Mouse (Mus musculus): ENCODE data around the gene Pglyrp1. TPM values are rescaled to one million over a fixed set of nuclear protein-coding genes. Genes with fewer than 3 reads are reported as not detected.

Gene Pglyrp1
- polyA plus RNA-seq, 1 experiment from 2014 or later, result 13.7 TPM

GRCm38 (mm10) chr7:18862801-18863200 is 8.3 kb upstream of the Pglyrp1 start:
- H3K9me3 ChIP-seq, result 0 out of 2 replicates have a peak, but pooled peaks cover 6% of the 10 kb centered on the region
- H3K27ac ChIP-seq, result no peak overlapping the region
- WGBS, result 89% methylated on average over 6 of the region's 6 CpGs
- H3K9ac ChIP-seq, result no peak overlapping the region
- H3K36me3 ChIP-seq, result no peaks in the 10 kb centered on the region
- no peaks in the 10 kb centered on the region for H3K4me1 ChIP-seq (replicated peaks)
- H3K27me3 ChIP-seq, result no peaks in the 10 kb centered on the region
- H3K4me2 ChIP-seq, result no peak overlapping the region
- H3K4me3 ChIP-seq, result no peak overlapping the region
- no peak for ATAC-seq (ENCODE audit: low FRiP score)

DNA sequence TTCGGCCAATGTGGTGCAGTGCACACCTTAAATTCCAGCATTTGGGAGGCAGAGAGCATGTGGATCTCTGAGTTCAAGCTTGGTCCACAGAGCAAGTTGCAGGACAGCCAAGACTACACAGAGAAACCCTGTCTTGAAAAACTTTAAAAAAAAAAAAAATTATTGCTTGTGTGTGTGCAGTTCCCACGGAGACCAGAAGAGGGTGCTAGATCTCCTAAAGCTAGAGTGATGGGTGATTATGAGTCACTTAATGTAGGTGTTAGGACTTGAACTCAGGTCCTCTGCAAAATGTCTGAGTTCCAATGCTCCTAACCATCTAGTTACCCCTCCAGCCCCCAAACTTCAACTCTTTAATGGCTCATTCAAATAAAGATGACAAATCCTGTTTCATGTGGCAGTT is 2.6 kb upstream of the Pglyrp1 start:
- no peak overlapping the region for H3K27ac ChIP-seq
- no peak overlapping the region for H3K4me2 ChIP-seq
- no peak overlapping the region for H3K9ac ChIP-seq
- ATAC-seq (ENCODE audit: low FRiP score), result no peak
- 0 out of 2 replicates have a peak, but pooled peaks cover 3% of the 10 kb centered on the region for H3K27me3 ChIP-seq
- peaks cover 7% of the 10 kb centered on the region; the same call in 1 of the 2 replicates for H3K4me1 ChIP-seq (replicated peaks)
- WGBS, result 90% methylated on average over 2 of the region's 2 CpGs
- no peaks in the 10 kb centered on the region for H3K36me3 ChIP-seq
- no peak overlapping the region for H3K4me3 ChIP-seq
- H3K9me3 ChIP-seq, result 0 out of 2 replicates have a peak, but pooled peaks cover 4% of the 10 kb centered on the region

DNA sequence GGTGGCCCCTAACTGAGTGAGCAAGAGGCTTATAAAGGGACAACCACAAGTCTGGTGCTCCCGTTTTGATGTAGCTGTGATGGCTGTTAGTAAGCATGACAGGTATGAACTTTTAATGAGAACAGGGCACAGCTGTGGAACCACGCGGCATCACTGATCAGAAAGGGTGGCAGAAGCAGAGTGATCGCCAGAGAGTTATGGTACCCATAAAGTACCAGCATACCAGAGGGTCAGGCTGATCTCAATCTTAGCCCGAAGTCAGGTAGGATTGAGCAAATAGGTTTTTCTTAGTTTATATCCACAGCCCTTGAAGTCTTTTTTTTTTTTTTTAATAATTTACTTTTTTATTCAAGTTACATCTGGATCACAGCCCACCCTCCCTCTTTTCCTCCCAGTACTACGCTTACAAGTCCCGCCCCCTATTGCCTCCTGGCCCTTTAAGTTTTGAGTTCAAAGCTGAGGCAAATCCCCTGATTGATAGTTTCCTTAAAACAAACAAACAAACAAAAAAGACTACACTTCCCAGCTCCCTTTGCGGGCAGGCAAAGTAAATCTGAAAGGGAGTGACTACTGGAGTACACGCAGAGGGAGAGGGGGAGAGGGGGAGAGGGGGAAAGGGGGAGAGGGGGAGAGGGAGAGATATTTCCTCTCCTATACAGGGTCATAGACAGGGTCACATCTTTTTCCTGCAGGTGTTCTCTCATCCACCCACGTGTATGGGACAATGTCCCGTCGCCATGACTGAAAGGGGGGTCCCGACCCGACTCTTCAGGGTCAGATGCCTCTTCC is 1.1 kb downstream of the Pglyrp1 start:
- 0 out of 2 replicates have a peak, but pooled peaks cover 4% of the 10 kb centered on the region for H3K9me3 ChIP-seq
- no peaks in the 10 kb centered on the region for H3K36me3 ChIP-seq
- peak; percentile 73 for ATAC-seq (ENCODE audit: low FRiP score)
- peak overlapping the region; percentile 70 for H3K9ac ChIP-seq
- 32% methylated on average over 13 of the region's 14 CpGs for WGBS
- peak overlapping the region; percentile 48 for H3K4me3 ChIP-seq
- H3K4me2 ChIP-seq, result peak overlapping the region; percentile 85
- 0 out of 2 replicates have a peak, but pooled peaks cover 3% of the 10 kb centered on the region for H3K27me3 ChIP-seq
- H3K27ac ChIP-seq, result no peak overlapping the region
- peaks cover 7% of the 10 kb centered on the region; the same call in 1 of the 2 replicates for H3K4me1 ChIP-seq (replicated peaks)

GRCm38 (mm10) chr7:18872816-18873215 is 1.7 kb downstream of the Pglyrp1 start:
- ATAC-seq (ENCODE audit: low FRiP score), result peak; percentile 78
- Histone ChIP-seq H3K9ac (peak overlapping the region; percentile 70), H3K27me3 (0 out of 2 replicates have a peak, but pooled peaks cover 3% of the 10 kb centered on the region), H3K9me3 (0 out of 2 replicates have a peak, but pooled peaks cover 4% of the 10 kb centered on the region), H3K4me2 (peak overlapping the region; percentile 85), H3K4me3 (peak overlapping the region; percentile 48), H3K36me3 (no peaks in the 10 kb centered on the region), H3K27ac (no peak overlapping the region), H3K4me1 (replicated peaks) (peaks cover 7% of the 10 kb centered on the region; the same call in 1 of the 2 replicates)
- 2% methylated on average over 7 of the region's 7 CpGs for WGBS

- Histone ChIP-seq H3K4me2 (peak overlapping the region; percentile 85), H3K27ac (no peak overlapping the region), H3K27me3 (0 out of 2 replicates have a peak, but pooled peaks cover 3% of the 10 kb centered on the region), H3K4me3 (peak overlapping the region; percentile 48), H3K4me1 (replicated peaks) (peaks cover 7% of the 10 kb centered on the region; the same call in 1 of the 2 replicates), H3K9ac (peak overlapping the region; percentile 70), H3K9me3 (0 out of 2 replicates have a peak, but pooled peaks cover 4% of the 10 kb centered on the region), H3K36me3 (no peaks in the 10 kb centered on the region)
- ATAC-seq (ENCODE audit: low FRiP score), result peak; percentile 86
- WGBS, result 0% methylated on average over 10 of the region's 10 CpGs
Observed at GRCm38 (mm10) chr7:18873253-18873652, 2.1 kb downstream of the Pglyrp1 start.

DNA sequence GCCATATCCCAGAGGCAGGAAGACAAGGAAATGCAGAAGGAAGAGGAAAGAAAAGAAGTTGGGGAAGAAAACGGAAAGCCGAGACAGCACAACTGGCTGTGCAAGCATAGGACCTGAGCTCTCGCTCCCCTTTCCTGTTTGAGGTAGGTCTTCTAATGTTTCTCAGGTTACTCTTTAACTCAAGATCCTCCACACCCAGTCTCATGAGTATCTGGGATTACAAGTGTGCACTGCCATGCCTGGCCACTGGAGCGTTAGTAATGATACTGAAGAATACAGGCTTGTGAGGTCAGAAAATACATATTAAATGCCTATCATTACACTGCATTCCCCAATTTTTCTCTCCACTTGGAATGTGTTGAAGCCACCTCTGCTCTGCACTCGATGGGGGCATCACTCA is 4.2 kb downstream of the Pglyrp1 start:
- H3K4me3 ChIP-seq, result no peak overlapping the region
- H3K27me3 ChIP-seq, result 0 out of 2 replicates have a peak, but pooled peaks cover 3% of the 10 kb centered on the region
- peaks cover 7% of the 10 kb centered on the region; the same call in 1 of the 2 replicates for H3K4me1 ChIP-seq (replicated peaks)
- 94% methylated on average over 5 of the region's 5 CpGs for WGBS
- no peak overlapping the region for H3K4me2 ChIP-seq
- H3K36me3 ChIP-seq, result no peaks in the 10 kb centered on the region
- no peak overlapping the region for H3K27ac ChIP-seq
- H3K9me3 ChIP-seq, result no peaks in the 10 kb centered on the region
- ATAC-seq (ENCODE audit: low FRiP score), result no peak
- H3K9ac ChIP-seq, result no peak overlapping the region

GRCm38 (mm10) chr7:18878691-18879090 is 7.6 kb downstream of the Pglyrp1 start:
- Histone ChIP-seq H3K4me1 (replicated peaks) (0 out of 2 replicates have a peak, but pooled peaks cover 5% of the 10 kb centered on the region), H3K9ac (no peak overlapping the region), H3K27ac (no peak overlapping the region), H3K4me2 (no peak overlapping the region), H3K4me3 (no peak overlapping the region), H3K9me3 (no peaks in the 10 kb centered on the region), H3K36me3 (no peaks in the 10 kb centered on the region), H3K27me3 (no peaks in the 10 kb centered on the region)
- 83% methylated on average over 7 of the region's 7 CpGs for WGBS
- no peak for ATAC-seq (ENCODE audit: low FRiP score)

DNA sequence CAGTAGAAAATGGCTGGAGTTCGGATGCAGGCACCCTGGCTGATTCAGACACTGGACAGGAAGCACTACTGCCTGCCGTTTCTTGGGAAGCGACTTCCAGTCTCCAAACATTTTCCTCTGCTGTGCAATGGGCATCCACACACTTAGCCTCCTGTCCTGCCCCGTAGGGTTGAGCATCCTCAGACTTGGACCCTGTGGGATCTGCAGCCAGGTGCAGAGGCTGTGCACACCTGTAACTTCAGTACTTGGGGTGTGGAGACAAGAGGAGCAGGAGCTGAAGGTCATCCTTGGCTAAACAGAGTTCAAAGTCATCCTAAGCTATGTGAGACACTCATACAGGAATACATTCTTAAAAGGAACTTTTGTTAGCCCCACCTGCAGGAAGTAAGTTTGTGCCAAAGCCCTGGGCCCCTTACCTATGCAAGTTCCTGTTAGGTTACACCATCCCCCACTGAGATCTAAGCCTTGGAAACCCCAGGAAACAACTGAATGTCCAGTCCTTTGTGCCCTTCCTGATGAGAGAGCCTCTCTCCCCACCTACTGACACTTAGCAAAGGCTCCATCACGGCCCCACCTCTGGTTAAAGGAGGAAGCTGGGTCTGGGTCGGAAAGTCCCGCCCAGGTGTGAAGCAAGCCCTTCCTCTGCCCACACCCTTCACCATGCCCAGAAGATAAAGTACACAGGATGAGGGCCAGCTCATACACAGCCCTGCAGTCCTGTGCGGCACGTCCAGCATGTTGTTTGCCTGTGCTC is 13.0 kb downstream of the Pglyrp1 start:
- Histone ChIP-seq H3K4me2 (no peak overlapping the region), H3K4me1 (replicated peaks) (0 out of 2 replicates have a peak, but pooled peaks cover 5% of the 10 kb centered on the region), H3K36me3 (no peaks in the 10 kb centered on the region), H3K4me3 (no peak overlapping the region), H3K9me3 (no peaks in the 10 kb centered on the region), H3K9ac (no peak overlapping the region), H3K27me3 (no peaks in the 10 kb centered on the region), H3K27ac (no peak overlapping the region)
- 64% methylated on average over 9 of the region's 9 CpGs for WGBS
- ATAC-seq (ENCODE audit: low FRiP score), result no peak

DNA sequence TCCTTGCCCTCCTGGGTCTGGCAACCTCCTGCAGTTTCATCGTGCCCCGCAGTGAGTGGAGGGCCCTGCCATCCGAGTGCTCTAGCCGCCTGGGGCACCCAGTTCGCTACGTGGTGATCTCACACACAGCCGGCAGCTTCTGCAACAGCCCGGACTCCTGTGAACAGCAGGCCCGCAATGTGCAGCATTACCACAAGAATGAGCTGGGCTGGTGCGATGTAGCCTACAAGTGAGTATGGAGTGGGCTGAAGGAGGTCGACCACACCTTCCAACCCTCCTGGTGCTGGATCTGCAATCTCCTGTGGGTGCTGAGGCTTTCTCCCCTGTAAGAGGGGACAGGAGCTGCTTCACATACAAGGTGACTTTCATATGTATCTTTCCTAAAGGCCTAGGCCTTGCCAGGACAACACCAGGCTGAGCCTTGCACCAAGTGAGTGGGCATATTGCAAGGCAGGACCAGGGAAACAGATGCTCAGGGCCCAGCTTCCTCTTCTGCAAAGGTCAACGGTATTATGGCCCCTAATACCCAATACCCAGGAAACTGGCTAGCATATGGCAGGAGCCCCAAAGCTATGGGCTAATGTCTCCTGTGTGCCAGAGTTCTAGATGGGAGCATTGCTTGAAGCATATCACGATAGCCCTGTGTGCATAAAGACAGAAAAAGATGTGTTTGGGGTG is 13.8 kb downstream of the Pglyrp1 start:
- Histone ChIP-seq H3K27ac (no peak overlapping the region), H3K9ac (no peak overlapping the region)

GRCm38 (mm10) chr7:18886963-18887362 is 15.8 kb downstream of the Pglyrp1 start:
- Histone ChIP-seq H3K27me3 (no peaks in the 10 kb centered on the region), H3K4me3 (no peak overlapping the region), H3K9ac (no peak overlapping the region), H3K4me1 (replicated peaks) (peaks cover 5% of the 10 kb centered on the region; the same call in 1 of the 2 replicates), H3K27ac (no peak overlapping the region), H3K9me3 (no peaks in the 10 kb centered on the region), H3K4me2 (no peak overlapping the region), H3K36me3 (no peaks in the 10 kb centered on the region)
- WGBS, result 92% methylated on average over 1 of the region's 1 CpGs
- no peak for ATAC-seq (ENCODE audit: low FRiP score)

More for the DNA sequence above, 13.8 kb downstream of the Pglyrp1 start:
- no peak overlapping the region for H3K4me3 ChIP-seq
- no peaks in the 10 kb centered on the region for H3K9me3 ChIP-seq
- H3K4me2 ChIP-seq, result no peak overlapping the region
- no peak for ATAC-seq (ENCODE audit: low FRiP score)
- no peaks in the 10 kb centered on the region for H3K27me3 ChIP-seq
- 0 out of 2 replicates have a peak, but pooled peaks cover 5% of the 10 kb centered on the region for H3K4me1 ChIP-seq (replicated peaks)
- no peaks in the 10 kb centered on the region for H3K36me3 ChIP-seq
- 61% methylated on average over 13 of the region's 13 CpGs for WGBS

DNA sequence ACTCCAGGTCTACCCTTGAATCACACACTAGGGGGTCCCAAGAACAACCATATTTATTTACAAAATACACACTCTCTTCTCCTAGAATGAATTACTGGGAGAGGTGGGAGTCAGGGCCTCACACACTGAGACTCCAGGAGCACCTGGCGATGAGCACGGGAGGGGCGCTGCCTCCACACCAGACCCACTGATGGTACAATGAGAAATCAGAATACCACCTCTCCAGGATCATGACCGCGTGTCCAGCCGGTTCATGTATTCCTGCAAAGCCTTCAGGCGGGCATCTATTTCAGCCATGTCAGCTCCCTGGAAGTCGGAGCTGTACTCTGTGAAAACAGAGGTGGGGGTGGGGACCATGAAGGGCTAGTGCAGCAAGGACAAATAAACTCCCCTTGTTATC is 19.7 kb downstream of the Pglyrp1 start:
- Histone ChIP-seq H3K9ac (no peak overlapping the region), H3K36me3 (no peaks in the 10 kb centered on the region), H3K4me2 (no peak overlapping the region), H3K4me1 (replicated peaks) (peaks cover 25% of the 10 kb centered on the region), H3K27me3 (peaks cover 13% of the 10 kb centered on the region), H3K4me3 (no peak overlapping the region), H3K27ac (no peak overlapping the region), H3K9me3 (no peaks in the 10 kb centered on the region)
- 93% methylated on average over 8 of the region's 8 CpGs for WGBS
- ATAC-seq (ENCODE audit: low FRiP score), result no peak
